Mouse (Mus musculus): ENCODE data around the gene Dab2ip. TPM values are rescaled to one million over a fixed set of nuclear protein-coding genes. Genes with fewer than 3 reads are reported as not detected.

The Dab2ip gene
- polyA plus RNA-seq, 1 experiment from 2014 or later: 57.8 TPM

DNA sequence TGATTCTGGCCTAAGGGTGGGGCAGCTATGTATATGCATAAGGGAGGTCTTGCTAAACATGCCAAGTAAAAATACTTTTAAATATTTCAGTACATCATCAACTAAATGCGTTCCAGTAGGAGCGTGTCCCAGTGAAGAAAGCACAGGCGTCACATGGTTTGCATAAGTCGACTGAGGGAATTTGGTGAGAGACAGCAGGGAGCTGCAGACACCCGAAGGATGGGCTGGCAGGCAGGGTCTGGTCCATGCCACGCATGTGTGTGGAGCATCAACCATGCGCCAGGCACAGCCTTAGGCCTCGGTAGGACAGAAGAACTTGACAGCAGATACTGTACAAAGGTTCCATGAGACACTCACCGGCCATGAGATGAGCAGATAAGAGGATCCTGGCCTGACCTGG, 218.9 kb downstream of the Dab2ip start:
- WGBS: 75% methylated on average over 9 of the region's 9 CpGs
- H3K27me3 ChIP-seq: no peaks in the 10 kb centered on the region
- no peak overlapping the region for H3K4me2 ChIP-seq
- H3K4me1 ChIP-seq: no peaks in the 10 kb centered on the region
- H3K36me3 ChIP-seq: no peaks in the 10 kb centered on the region
- no peak overlapping the region for H3K27ac ChIP-seq
- no peak overlapping the region for H3K4me3 ChIP-seq
- H3K9me3 ChIP-seq: no peaks in the 10 kb centered on the region
- H3K9ac ChIP-seq: no peak overlapping the region
- ATAC-seq (ENCODE audit: insufficient number of reproducible peaks, low FRiP score, low TSS enrichment, low read depth): no peak

- Histone ChIP-seq H3K4me1 (peaks cover 2% of the 10 kb centered on the region; the same call in 1 of the 2 replicates), H3K4me2 (no peak overlapping the region), H3K9me3 (no peaks in the 10 kb centered on the region), H3K27me3 (no peaks in the 10 kb centered on the region), H3K9ac (no peak overlapping the region), H3K36me3 (no peaks in the 10 kb centered on the region), H3K4me3 (no peak overlapping the region), H3K27ac (no peak overlapping the region)
- WGBS: 87% methylated on average over 5 of the region's 5 CpGs
- ATAC-seq (ENCODE audit: insufficient number of reproducible peaks, low FRiP score, low TSS enrichment, low read depth): no peak
Measured at GRCm38 (mm10) chr2:35779266-35779665, 221.2 kb downstream of the Dab2ip start.

Other genes with a start within 250 kb of the Dab2ip start
- 22.2 and 25.7 TPM in 2 replicates for gene Stom, start 221.3 kb upstream of the Dab2ip start, polyA plus RNA-seq (2015; fragmentation: Nextera tagmentation; extraction: Ambion mirVana)
- not detected in 2 replicates for gene 4930568D16Rik, start 190.5 kb upstream of the Dab2ip start, polyA plus RNA-seq (2015; fragmentation: Nextera tagmentation; extraction: Ambion mirVana)
- not detected in 2 replicates for gene 4930402F06Rik, start 161.1 kb upstream of the Dab2ip start, polyA plus RNA-seq (2015; fragmentation: Nextera tagmentation; extraction: Ambion mirVana)
- 34.2 and 37.5 TPM in 2 replicates for gene Ggta1, start 95.0 kb upstream of the Dab2ip start, polyA plus RNA-seq (2015; fragmentation: Nextera tagmentation; extraction: Ambion mirVana)